In genomic region chr11:82989357-82989756, GRCm38 (mm10) we compare ENCODE assay signal across 8 mouse cellular contexts. TPM values are rescaled to one million over a fixed set of nuclear protein-coding genes. Genes with fewer than 3 reads are reported as not detected.
DNase-seq lines count a peak whose midpoint lies in the region; ATAC-seq and TF ChIP-seq lines count a peak whose summit lies in the region.

No protein-coding gene starts in this region.

- intact Hi-C loops in gastrocnemius, adult 2 months (cut with DNase I): no loop called here

- no peak overlapping the region for H3K27ac ChIP-seq in forebrain, embryonic 10.5 days
- no peak overlapping the region for H3K27ac ChIP-seq in forebrain, embryonic 11.5 days (ENCODE audit: low read depth, low read length)
- no peak overlapping the region for H3K27ac ChIP-seq in liver, embryonic 14.5 days
- H3K27ac ChIP-seq in stomach, postnatal 0 days (replicated peaks): no peak overlapping the region
- H3K27ac ChIP-seq in gastrocnemius, adult 2 months: no peak overlapping the region

- peaks cover 31% of the 10 kb centered on the region for H3K36me3 ChIP-seq in forebrain, embryonic 10.5 days (replicated peaks)
- H3K36me3 ChIP-seq in forebrain, embryonic 11.5 days (ENCODE audit: control insufficient read depth, insufficient read depth, low read length): no peaks in the 10 kb centered on the region
- no peaks in the 10 kb centered on the region; the same call in 1 of the 2 replicates for H3K36me3 ChIP-seq in liver, embryonic 14.5 days (replicated peaks; ENCODE audit: control insufficient read depth, insufficient read depth, low read depth)
- no peaks in the 10 kb centered on the region; the same call in 1 of the 2 replicates for H3K36me3 ChIP-seq in stomach, postnatal 0 days (ENCODE audit: control insufficient read depth, insufficient read depth, low read length)

- H3K9ac ChIP-seq in forebrain, embryonic 11.5 days (ENCODE audit: low read length): no peak overlapping the region
- H3K9ac ChIP-seq in liver, embryonic 14.5 days (replicated peaks): no peak overlapping the region; the same call in 1 of the 2 replicates
- no peak overlapping the region; the same call in 1 of the 2 replicates for H3K9ac ChIP-seq in stomach, postnatal 0 days (ENCODE audit: low read length)

- no peaks in the 10 kb centered on the region for H3K9me3 ChIP-seq in forebrain, embryonic 10.5 days
- no peaks in the 10 kb centered on the region for H3K9me3 ChIP-seq in forebrain, embryonic 11.5 days (ENCODE audit: control insufficient read depth, low read length)
- H3K9me3 ChIP-seq in liver, embryonic 14.5 days (ENCODE audit: control insufficient read depth, low read length): no peaks in the 10 kb centered on the region
- H3K9me3 ChIP-seq in stomach, postnatal 0 days (ENCODE audit: control insufficient read depth, low read length): no peaks in the 10 kb centered on the region

- peaks cover 27% of the 10 kb centered on the region for H3K4me1 ChIP-seq in forebrain, embryonic 10.5 days
- H3K4me1 ChIP-seq in forebrain, embryonic 11.5 days (replicated peaks; ENCODE audit: control insufficient read depth, insufficient read depth, low read length): no peaks in the 10 kb centered on the region; the same call in 1 of the 2 replicates
- peaks cover 0 to 5% of the 10 kb centered on the region in 2 experiments; a peak in 3 of 4 replicates for H3K4me1 ChIP-seq in liver, embryonic 14.5 days (replicated peaks; ENCODE audit: control insufficient read depth in 2 of 2, insufficient read depth in 2 of 2, low read length in 1 of 2)
- 0 out of 2 replicates have a peak, but pooled peaks cover 2% of the 10 kb centered on the region for H3K4me1 ChIP-seq in stomach, postnatal 0 days (replicated peaks; ENCODE audit: control insufficient read depth, insufficient read depth)

- no peak overlapping the region for H3K4me2 ChIP-seq in forebrain, embryonic 11.5 days (ENCODE audit: low read depth, low read length, severe bottlenecking)
- peak overlapping the region; percentile 72 for H3K4me2 ChIP-seq in liver, embryonic 14.5 days (ENCODE audit: low read depth)
- peak overlapping the region; percentile 36 for H3K4me2 ChIP-seq in stomach, postnatal 0 days (replicated peaks; ENCODE audit: low read depth)

- no peak for ATAC-seq in forebrain, embryonic 11.5 days (replicated peaks; ENCODE audit: low FRiP score)
- no peak for ATAC-seq in liver, embryonic 14.5 days (ENCODE audit: insufficient read depth)
- no peak for ATAC-seq in stomach, postnatal 0 days (ENCODE audit: low FRiP score, low TSS enrichment)

- peaks cover 23% of the 10 kb centered on the region for H3K27me3 ChIP-seq in forebrain, embryonic 10.5 days (ENCODE audit: poor library complexity, severe bottlenecking)
- no peaks in the 10 kb centered on the region for H3K27me3 ChIP-seq in forebrain, embryonic 11.5 days (ENCODE audit: control insufficient read depth, insufficient read depth, low read length)
- no peaks in the 10 kb centered on the region for H3K27me3 ChIP-seq in liver, embryonic 14.5 days (ENCODE audit: control insufficient read depth, insufficient read depth, low read length)
- no peaks in the 10 kb centered on the region for H3K27me3 ChIP-seq in stomach, postnatal 0 days (ENCODE audit: control insufficient read depth, insufficient read depth, low read length)

- TF ChIP-seq EP300 in liver, embryonic 14.5 days (IDR thresholded peaks at IDR 0.05; ENCODE audit: low read depth): no peak
- no peak for TF ChIP-seq EP300 in stomach, postnatal 0 days (optimal IDR thresholded peaks at IDR 0.05)

- H3K4me3 ChIP-seq in forebrain, embryonic 10.5 days: 0 out of 2 replicates have a peak overlapping the region, but pooled peaks have one; percentile 19
- no peak overlapping the region for H3K4me3 ChIP-seq in forebrain, embryonic 11.5 days (ENCODE audit: low read depth, low read length)
- peak overlapping the region; percentile 42 to 58 for H3K4me3 ChIP-seq in liver, embryonic 14.5 days (ENCODE audit: insufficient read depth in 1 of 2, low read depth in 2 of 2, low read length in 2 of 2)
- no peak overlapping the region for H3K4me3 ChIP-seq in stomach, postnatal 0 days (ENCODE audit: low read depth, low read length)
- H3K4me3 ChIP-seq in gastrocnemius, adult 2 months: no peak overlapping the region

- no peak for TF ChIP-seq CTCF in liver, embryonic 14.5 days (IDR thresholded peaks at IDR 0.05; ENCODE audit: low read depth)
- no peak for TF ChIP-seq CTCF in stomach, postnatal 0 days (IDR thresholded peaks at IDR 0.05; ENCODE audit: low read depth)
- TF ChIP-seq CTCF in gastrocnemius, adult 2 months (IDR thresholded peaks at IDR 0.05): no peak

- WGBS in forebrain, embryonic 10.5 days: 49% methylated on average over 12 of the region's 12 CpGs
- WGBS in forebrain, embryonic 11.5 days: 50% methylated on average over 12 of the region's 12 CpGs
- 38% methylated on average over 12 of the region's 12 CpGs for WGBS in liver, embryonic 14.5 days (ENCODE audit: insufficient replicate concordance)
- WGBS in stomach, postnatal 0 days: 16% methylated on average over 12 of the region's 12 CpGs

- DNase-seq in forebrain, embryonic 10.5 days (ENCODE audit: extremely low spot score, low spot score): no peak
- no peak for DNase-seq in forebrain, embryonic 11.5 days (ENCODE audit: low spot score)
- peak; percentile 36 for DNase-seq in urinary bladder, postnatal 14 days (ENCODE audit: low spot score)
- no peak for DNase-seq in urinary bladder, postnatal 36 days (ENCODE audit: low spot score in 2 of 2)
- DNase-seq in liver, embryonic 14.5 days (ENCODE audit: low read depth in 3 of 3, low spot score in 3 of 3): no peak
- DNase-seq in stomach, postnatal 0 days (ENCODE audit: low spot score): peak; percentile 64
- DNase-seq in gastrocnemius, adult 2 months: no peak
- no peak for DNase-seq in gastrocnemius, postnatal 4 days (ENCODE audit: low spot score in 2 of 2)

RNA-seq across cellular contexts. Expression of gene Slfn9, which starts 2.3 kb away (rescaled TPM):
- polyA plus RNA-seq in forebrain, embryonic 10.5 days (2016; fragmentation: Nextera tagmentation; extraction: Ambion mirVana): 9.4 and 10.3 TPM in 2 replicates
- polyA plus RNA-seq in forebrain, embryonic 11.5 days (2014; fragmentation: Nextera tagmentation; extraction: Ambion mirVana): 9.3 and 9.8 TPM in 2 replicates
- 1.8 and 3.8 TPM in 2 replicates for polyA plus RNA-seq in liver, embryonic 14.5 days (2012; rRNA removed)
- 5.6 and 5.7 TPM in 2 replicates for polyA plus RNA-seq in liver, embryonic 14.5 days (2014; fragmentation: Nextera tagmentation; extraction: Ambion mirVana)
- 4.4 and 5.1 TPM in 2 replicates for polyA plus RNA-seq in stomach, postnatal 0 days (2015; fragmentation: Nextera tagmentation; extraction: Ambion mirVana)
- under 1 TPM; 0.13 to 0.28 TPM for total RNA-seq in gastrocnemius, adult 2 months (2021)
- total RNA-seq in gastrocnemius, postnatal 4 days (2021): 1 to 10 TPM; 7.5 to 7.8 TPM

RNA-seq across cellular contexts. Expression of gene Slfn8, which starts 31.3 kb away (rescaled TPM):
- polyA plus RNA-seq in forebrain, embryonic 10.5 days (2016; fragmentation: Nextera tagmentation; extraction: Ambion mirVana): 0.07 and 0.10 TPM in 2 replicates
- 0.15 and 0.16 TPM in 2 replicates for polyA plus RNA-seq in forebrain, embryonic 11.5 days (2014; fragmentation: Nextera tagmentation; extraction: Ambion mirVana)
- 0.09 and 0.18 TPM in 2 replicates for polyA plus RNA-seq in liver, embryonic 14.5 days (2012; rRNA removed)
- polyA plus RNA-seq in liver, embryonic 14.5 days (2014; fragmentation: Nextera tagmentation; extraction: Ambion mirVana): 0.22 and 0.37 TPM in 2 replicates
- polyA plus RNA-seq in stomach, postnatal 0 days (2015; fragmentation: Nextera tagmentation; extraction: Ambion mirVana): 0.33 and 0.35 TPM in 2 replicates
- total RNA-seq in gastrocnemius, adult 2 months (2021): under 1 TPM; 0.08 to 0.13 TPM
- under 1 TPM; 0.42 to 0.52 TPM for total RNA-seq in gastrocnemius, postnatal 4 days (2021)

RNA-seq across cellular contexts. Expression of gene Slfn5, which starts 38.2 kb away (rescaled TPM):
- 0.31 and 0.38 TPM in 2 replicates for polyA plus RNA-seq in forebrain, embryonic 10.5 days (2016; fragmentation: Nextera tagmentation; extraction: Ambion mirVana)
- polyA plus RNA-seq in forebrain, embryonic 11.5 days (2014; fragmentation: Nextera tagmentation; extraction: Ambion mirVana): 0.28 and 0.40 TPM in 2 replicates
- 0.31 and 0.54 TPM in 2 replicates for polyA plus RNA-seq in liver, embryonic 14.5 days (2012; rRNA removed)
- 0.81 and 0.84 TPM in 2 replicates for polyA plus RNA-seq in liver, embryonic 14.5 days (2014; fragmentation: Nextera tagmentation; extraction: Ambion mirVana)
- polyA plus RNA-seq in stomach, postnatal 0 days (2015; fragmentation: Nextera tagmentation; extraction: Ambion mirVana): 2.6 TPM in 2 replicates
- total RNA-seq in gastrocnemius, adult 2 months (2021): 10 to 100 TPM; 12.2 to 24.1 TPM
- 10 to 100 TPM; 18.3 to 24.7 TPM for total RNA-seq in gastrocnemius, postnatal 4 days (2021)

Comparison
In these comparisons a context has a peak if more than half of its experiments do, and no peak if none do; other contexts are left out.
1. DNase-seq: peak in urinary bladder, postnatal 14 days (single experiment) and stomach, postnatal 0 days (single experiment); none in forebrain, embryonic 10.5 days (single experiment), forebrain, embryonic 11.5 days (single experiment), urinary bladder, postnatal 36 days (0 of 2), liver, embryonic 14.5 days (0 of 3), gastrocnemius, adult 2 months (single experiment) and gastrocnemius, postnatal 4 days (0 of 2).
2. H3K4me3 ChIP-seq: peak in forebrain, embryonic 10.5 days (single experiment) and liver, embryonic 14.5 days (2 of 2); none in forebrain, embryonic 11.5 days (single experiment), stomach, postnatal 0 days (single experiment) and gastrocnemius, adult 2 months (single experiment).